Mouse (Mus musculus): Measurements from ENCODE around the gene Itgb2. TPM values are rescaled to one million over a fixed set of nuclear protein-coding genes. Genes with fewer than 3 reads are reported as not detected.

The Itgb2 gene
- polyA plus RNA-seq, 1 experiment from 2014 or later: 0.59 TPM

DNA sequence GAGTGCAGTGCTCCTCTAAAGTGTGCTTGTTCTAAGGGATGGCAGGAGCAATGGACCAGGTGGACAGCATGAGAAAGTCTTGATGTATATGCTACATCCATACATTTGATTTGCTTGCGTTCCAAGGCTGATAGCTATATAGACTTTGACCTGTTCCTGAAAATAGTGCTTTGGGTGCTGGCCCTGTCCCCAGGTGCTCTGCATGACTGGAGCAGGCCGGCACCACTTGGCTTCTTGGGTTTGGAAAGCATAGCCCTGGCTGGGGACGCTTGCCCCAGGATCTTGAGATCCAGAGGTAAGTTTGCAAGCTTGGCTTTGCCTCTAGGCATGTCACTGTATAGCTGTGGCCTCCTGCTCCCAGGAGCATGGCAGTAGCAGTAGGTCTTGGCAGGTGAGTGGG lies 56.6 kb downstream of the Itgb2 start:
- Histone ChIP-seq H3K9ac (ENCODE audit: low read depth, low read length) (no peak overlapping the region), H3K36me3 (ENCODE audit: control insufficient read depth, insufficient read depth, low read length) (no peaks in the 10 kb centered on the region; the same call in 1 of the 2 replicates), H3K4me2 (ENCODE audit: low read length) (no peak overlapping the region), H3K4me1 (ENCODE audit: control insufficient read depth, insufficient read depth, low read length) (peaks cover 13% of the 10 kb centered on the region), H3K27ac (ENCODE audit: low read length) (no peak overlapping the region), H3K4me3 (ENCODE audit: low read depth, low read length) (no peak overlapping the region), H3K9me3 (replicated peaks; ENCODE audit: control insufficient read depth, low read length, poor library complexity, severe bottlenecking) (no peaks in the 10 kb centered on the region), H3K27me3 (ENCODE audit: control insufficient read depth, insufficient read depth, low read depth, low read length) (no peaks in the 10 kb centered on the region)
- no peak for ATAC-seq
- WGBS: 100% methylated on average over 3 of the region's 3 CpGs

DNA sequence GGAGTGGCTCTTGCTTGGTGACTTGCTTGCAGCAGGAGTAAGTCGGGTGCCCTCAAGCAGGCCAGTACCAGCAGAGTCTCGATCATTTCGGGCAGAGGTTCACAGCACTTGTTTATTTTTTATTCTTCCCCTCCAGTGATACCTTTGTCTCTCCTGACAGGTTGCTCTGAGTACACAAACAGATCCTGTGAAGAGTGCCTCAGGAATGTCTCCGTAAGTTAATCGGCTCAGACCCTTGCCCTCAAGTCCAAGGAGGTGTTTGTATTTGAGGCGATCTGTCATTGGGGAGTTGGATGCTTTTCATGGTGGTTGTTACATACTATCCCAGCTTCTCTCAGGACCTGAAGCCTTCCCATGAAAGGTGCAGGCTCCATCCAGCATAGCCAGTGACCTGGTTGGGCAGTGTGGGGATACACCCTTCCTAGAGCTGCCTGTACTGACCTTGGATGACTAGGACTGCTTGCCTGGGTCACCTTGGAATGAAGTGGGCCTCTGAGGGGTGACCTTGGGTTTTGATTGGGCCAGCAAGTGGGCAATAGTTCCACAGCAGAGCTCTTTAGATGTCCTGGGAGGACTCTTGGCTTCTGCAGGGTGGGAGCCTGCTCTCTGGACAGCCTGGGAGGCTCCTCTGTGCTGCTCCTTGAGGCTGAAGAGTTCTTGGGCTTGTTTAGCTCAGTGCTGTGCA lies 57.2 kb downstream of the Itgb2 start:
- ATAC-seq: no peak
- H3K4me3 ChIP-seq (ENCODE audit: low read depth, low read length): no peak overlapping the region
- H3K27me3 ChIP-seq (ENCODE audit: control insufficient read depth, insufficient read depth, low read depth, low read length): no peaks in the 10 kb centered on the region
- H3K9me3 ChIP-seq (replicated peaks; ENCODE audit: control insufficient read depth, low read length, poor library complexity, severe bottlenecking): no peaks in the 10 kb centered on the region
- H3K4me2 ChIP-seq (ENCODE audit: low read length): no peak overlapping the region
- H3K9ac ChIP-seq (ENCODE audit: low read depth, low read length): no peak overlapping the region
- 96% methylated on average over 6 of the region's 6 CpGs for whole genome bisulfite sequencing
- no peak overlapping the region for H3K27ac ChIP-seq (ENCODE audit: low read length)
- no peaks in the 10 kb centered on the region; the same call in 1 of the 2 replicates for H3K36me3 ChIP-seq (ENCODE audit: control insufficient read depth, insufficient read depth, low read length)
- H3K4me1 ChIP-seq (ENCODE audit: control insufficient read depth, insufficient read depth, low read length): peaks cover 12% of the 10 kb centered on the region

DNA sequence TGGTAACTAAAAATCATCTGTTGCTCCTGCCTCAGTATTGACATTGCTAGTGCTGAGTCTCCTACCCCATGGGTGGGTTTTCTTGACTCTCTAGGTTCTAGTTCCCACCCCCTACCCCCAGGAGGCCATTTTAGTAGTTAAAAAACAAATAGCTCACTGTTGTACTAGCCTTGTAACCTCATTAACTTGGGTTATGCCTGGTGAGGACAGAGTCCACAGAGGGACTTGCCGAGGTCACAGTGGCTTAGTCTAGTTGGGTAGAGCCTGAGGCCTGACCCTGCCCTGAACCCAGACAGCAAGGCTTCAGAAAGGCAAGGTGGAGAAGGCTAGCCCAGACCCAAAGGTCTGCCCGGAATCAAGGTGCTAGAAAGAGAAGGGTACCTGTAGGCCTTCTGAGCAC lies 58.0 kb downstream of the Itgb2 start:
- no peak overlapping the region for H3K27ac ChIP-seq (ENCODE audit: low read length)
- peaks cover under 1% of the 10 kb centered on the region; the same call in 1 of the 2 replicates for H3K36me3 ChIP-seq (ENCODE audit: control insufficient read depth, insufficient read depth, low read length)
- H3K27me3 ChIP-seq (ENCODE audit: control insufficient read depth, insufficient read depth, low read depth, low read length): no peaks in the 10 kb centered on the region
- no peaks in the 10 kb centered on the region for H3K9me3 ChIP-seq (replicated peaks; ENCODE audit: control insufficient read depth, low read length, poor library complexity, severe bottlenecking)
- 87% methylated on average over 2 of the region's 2 CpGs for WGBS
- no peak overlapping the region for H3K9ac ChIP-seq (ENCODE audit: low read depth, low read length)
- H3K4me1 ChIP-seq (ENCODE audit: control insufficient read depth, insufficient read depth, low read length): peaks cover 4% of the 10 kb centered on the region
- H3K4me2 ChIP-seq (ENCODE audit: low read length): no peak overlapping the region
- ATAC-seq: no peak
- H3K4me3 ChIP-seq (ENCODE audit: low read depth, low read length): no peak overlapping the region

DNA sequence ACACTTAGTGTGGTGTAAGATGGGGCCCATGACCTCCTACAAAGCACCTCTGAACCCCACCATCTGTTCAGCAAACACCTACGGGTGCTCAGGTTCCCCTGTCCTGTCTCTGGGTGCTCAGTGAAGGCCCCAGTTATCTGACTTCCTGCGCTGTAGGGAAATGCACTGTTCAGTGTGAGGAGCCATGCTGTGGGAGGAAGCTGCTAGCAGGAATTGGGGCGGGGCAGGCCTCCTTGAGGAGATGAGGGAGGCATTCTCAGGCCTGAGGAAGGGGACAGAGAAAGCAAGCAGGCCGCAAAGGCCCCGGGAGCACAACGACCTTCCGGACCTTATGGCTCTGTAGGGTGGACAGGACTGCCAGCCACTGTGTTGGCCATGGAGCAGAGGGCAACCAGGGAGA lies 59.1 kb downstream of the Itgb2 start:
- whole genome bisulfite sequencing: 86% methylated on average over 7 of the region's 7 CpGs
- Histone ChIP-seq H3K9me3 (replicated peaks; ENCODE audit: control insufficient read depth, low read length, poor library complexity, severe bottlenecking) (no peaks in the 10 kb centered on the region), H3K9ac (ENCODE audit: low read depth, low read length) (no peak overlapping the region), H3K4me3 (ENCODE audit: low read depth, low read length) (no peak overlapping the region), H3K36me3 (ENCODE audit: control insufficient read depth, insufficient read depth, low read length) (peaks cover 10% of the 10 kb centered on the region), H3K4me1 (ENCODE audit: control insufficient read depth, insufficient read depth, low read length) (no peaks in the 10 kb centered on the region; the same call in 1 of the 2 replicates), H3K27ac (ENCODE audit: low read length) (0 out of 2 replicates have a peak overlapping the region, but pooled peaks have one; percentile 21), H3K4me2 (ENCODE audit: low read length) (no peak overlapping the region), H3K27me3 (ENCODE audit: control insufficient read depth, insufficient read depth, low read depth, low read length) (no peaks in the 10 kb centered on the region)
- no peak for ATAC-seq

DNA sequence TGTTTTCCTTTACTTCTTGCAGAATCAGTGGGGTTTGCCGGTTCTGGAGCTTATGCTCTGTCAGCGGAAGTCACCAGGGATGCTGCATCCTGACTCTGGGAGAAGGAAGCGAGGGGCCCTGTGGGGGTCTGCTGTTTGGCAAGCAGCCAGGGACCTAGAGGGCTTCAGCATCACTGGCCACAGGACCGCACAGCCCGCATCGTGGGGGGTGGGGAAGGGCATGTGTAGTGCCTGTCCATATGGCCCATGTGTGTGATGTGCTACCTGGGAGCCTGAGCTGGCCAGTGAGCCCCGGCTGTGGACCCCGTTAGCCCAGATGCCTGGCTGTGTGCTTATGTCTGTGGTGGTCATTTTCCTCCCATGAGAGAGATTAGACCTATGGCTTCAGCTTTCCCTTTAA lies 59.7 kb downstream of the Itgb2 start:
- Histone ChIP-seq H3K9ac (ENCODE audit: low read depth, low read length) (no peak overlapping the region), H3K4me3 (ENCODE audit: low read depth, low read length) (no peak overlapping the region), H3K27ac (ENCODE audit: low read length) (no peak overlapping the region), H3K4me1 (ENCODE audit: control insufficient read depth, insufficient read depth, low read length) (no peaks in the 10 kb centered on the region; the same call in 1 of the 2 replicates), H3K4me2 (ENCODE audit: low read length) (no peak overlapping the region), H3K36me3 (ENCODE audit: control insufficient read depth, insufficient read depth, low read length) (peaks cover 16% of the 10 kb centered on the region), H3K9me3 (replicated peaks; ENCODE audit: control insufficient read depth, low read length, poor library complexity, severe bottlenecking) (no peaks in the 10 kb centered on the region), H3K27me3 (ENCODE audit: control insufficient read depth, insufficient read depth, low read depth, low read length) (no peaks in the 10 kb centered on the region)
- WGBS: 78% methylated on average over 8 of the region's 8 CpGs
- ATAC-seq: no peak

DNA sequence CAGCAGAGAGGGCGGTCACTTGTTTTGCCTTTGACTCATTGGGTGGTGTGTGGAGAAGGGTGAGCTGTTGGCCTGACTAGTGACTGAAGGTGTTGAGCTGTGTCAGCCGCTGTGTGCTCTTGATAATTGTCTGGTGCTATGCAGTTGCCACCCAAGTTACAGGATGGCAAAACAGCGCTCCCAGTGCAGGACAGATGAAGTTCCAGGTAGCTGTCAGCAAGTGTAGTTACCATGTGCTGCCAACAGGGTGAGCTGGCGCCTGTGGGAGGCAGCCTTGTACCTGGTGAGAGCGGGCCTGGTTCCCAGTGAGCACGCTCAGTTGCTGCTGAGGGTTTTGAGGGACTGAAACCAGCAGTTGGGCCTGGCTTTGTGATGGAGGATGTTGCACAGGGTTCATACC lies 60.8 kb downstream of the Itgb2 start:
- 43% methylated on average over 6 of the region's 6 CpGs for WGBS
- H3K4me1 ChIP-seq (ENCODE audit: control insufficient read depth, insufficient read depth, low read length): no peaks in the 10 kb centered on the region; the same call in 1 of the 2 replicates
- H3K9me3 ChIP-seq (replicated peaks; ENCODE audit: control insufficient read depth, low read length, poor library complexity, severe bottlenecking): no peaks in the 10 kb centered on the region
- H3K4me3 ChIP-seq (ENCODE audit: low read depth, low read length): no peak overlapping the region
- no peaks in the 10 kb centered on the region for H3K27me3 ChIP-seq (ENCODE audit: control insufficient read depth, insufficient read depth, low read depth, low read length)
- H3K36me3 ChIP-seq (ENCODE audit: control insufficient read depth, insufficient read depth, low read length): peaks cover 22% of the 10 kb centered on the region
- H3K4me2 ChIP-seq (ENCODE audit: low read length): no peak overlapping the region
- no peak overlapping the region for H3K9ac ChIP-seq (ENCODE audit: low read depth, low read length)
- no peak overlapping the region for H3K27ac ChIP-seq (ENCODE audit: low read length)
- ATAC-seq: peak; percentile 39; the same call in 1 of the 2 replicates

DNA sequence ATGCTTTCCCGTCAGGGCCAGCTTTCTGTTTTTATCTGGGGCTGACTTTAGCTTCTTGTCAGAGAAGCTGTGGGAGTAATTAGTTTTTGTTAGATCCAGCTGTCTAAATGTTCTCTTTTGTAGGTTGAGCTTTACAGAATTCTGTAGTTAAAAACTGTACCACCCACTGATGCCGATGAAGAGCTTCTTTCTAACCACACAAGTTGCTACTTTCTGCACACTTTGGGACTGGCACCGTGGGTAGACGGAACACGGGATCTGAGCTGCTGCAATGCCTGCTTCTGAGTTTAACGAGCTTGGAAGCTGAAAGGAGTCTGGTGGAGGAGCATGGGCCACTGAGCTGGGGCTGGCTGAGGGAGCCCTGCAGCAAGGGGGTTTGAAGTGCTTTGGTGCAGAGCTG lies 61.5 kb downstream of the Itgb2 start:
- Histone ChIP-seq H3K9ac (ENCODE audit: low read depth, low read length) (no peak overlapping the region), H3K36me3 (ENCODE audit: control insufficient read depth, insufficient read depth, low read length) (peaks cover 22% of the 10 kb centered on the region), H3K4me3 (ENCODE audit: low read depth, low read length) (no peak overlapping the region), H3K9me3 (replicated peaks; ENCODE audit: control insufficient read depth, low read length, poor library complexity, severe bottlenecking) (no peaks in the 10 kb centered on the region), H3K27me3 (ENCODE audit: control insufficient read depth, insufficient read depth, low read depth, low read length) (no peaks in the 10 kb centered on the region), H3K27ac (ENCODE audit: low read length) (no peak overlapping the region), H3K4me1 (ENCODE audit: control insufficient read depth, insufficient read depth, low read length) (no peaks in the 10 kb centered on the region; the same call in 1 of the 2 replicates), H3K4me2 (ENCODE audit: low read length) (no peak overlapping the region)
- whole genome bisulfite sequencing: 77% methylated on average over 6 of the region's 6 CpGs
- no peak for ATAC-seq

DNA sequence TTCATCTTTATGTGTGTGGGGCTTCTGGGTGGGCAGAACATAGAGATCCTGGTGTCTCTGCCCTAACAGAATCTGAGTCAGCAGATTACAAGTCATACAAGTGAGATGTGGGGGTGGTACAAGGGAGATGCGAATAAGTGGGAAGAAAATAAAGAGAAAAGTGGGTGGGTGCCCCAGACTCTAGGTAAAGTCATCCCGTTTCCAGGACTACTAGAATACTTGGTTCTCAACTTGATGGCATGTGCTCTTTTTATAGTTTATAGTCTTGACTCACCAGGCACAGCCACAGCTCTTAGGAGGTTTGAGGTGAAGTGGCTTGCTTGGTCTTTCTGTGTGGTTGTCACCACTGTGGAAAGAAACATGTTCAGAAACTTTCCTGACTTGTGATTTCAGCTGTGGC lies 66.0 kb downstream of the Itgb2 start:
- H3K27ac ChIP-seq (ENCODE audit: low read length): no peak overlapping the region
- H3K4me3 ChIP-seq (ENCODE audit: low read depth, low read length): no peak overlapping the region
- no peak for ATAC-seq
- H3K36me3 ChIP-seq (ENCODE audit: control insufficient read depth, insufficient read depth, low read length): peaks cover 44% of the 10 kb centered on the region
- H3K9ac ChIP-seq (ENCODE audit: low read depth, low read length): no peak overlapping the region
- H3K9me3 ChIP-seq (replicated peaks; ENCODE audit: control insufficient read depth, low read length, poor library complexity, severe bottlenecking): no peaks in the 10 kb centered on the region
- no peaks in the 10 kb centered on the region for H3K27me3 ChIP-seq (ENCODE audit: control insufficient read depth, insufficient read depth, low read depth, low read length)
- 97% methylated on average over 2 of the region's 2 CpGs for WGBS
- no peaks in the 10 kb centered on the region for H3K4me1 ChIP-seq (ENCODE audit: control insufficient read depth, insufficient read depth, low read length)
- no peak overlapping the region for H3K4me2 ChIP-seq (ENCODE audit: low read length)

DNA sequence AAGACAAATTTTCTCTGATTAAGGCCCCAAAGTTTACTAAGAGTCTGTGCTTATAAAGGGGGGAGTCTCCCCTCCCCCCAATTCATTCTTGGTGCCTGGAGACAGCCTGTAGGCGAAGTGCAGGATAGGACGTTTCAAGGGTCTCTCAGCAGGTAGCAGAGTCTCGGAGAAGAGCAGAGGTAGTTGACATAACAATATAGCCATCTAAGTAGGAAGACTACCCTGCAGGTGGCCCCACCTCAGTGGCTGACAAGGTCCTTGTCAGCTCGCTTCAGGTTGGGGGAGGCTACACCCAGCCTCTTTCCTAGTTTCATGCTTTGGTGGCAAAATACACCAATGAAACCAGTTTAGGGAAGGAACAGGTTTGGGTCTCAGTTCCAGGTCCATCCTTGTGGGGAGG lies 73.0 kb downstream of the Itgb2 start:
- Histone ChIP-seq H3K4me2 (ENCODE audit: low read length) (no peak overlapping the region), H3K9ac (ENCODE audit: low read depth, low read length) (no peak overlapping the region), H3K4me3 (ENCODE audit: low read depth, low read length) (no peak overlapping the region), H3K27me3 (ENCODE audit: control insufficient read depth, insufficient read depth, low read depth, low read length) (no peaks in the 10 kb centered on the region), H3K27ac (ENCODE audit: low read length) (no peak overlapping the region), H3K36me3 (ENCODE audit: control insufficient read depth, insufficient read depth, low read length) (peaks cover 11% of the 10 kb centered on the region), H3K9me3 (replicated peaks; ENCODE audit: control insufficient read depth, low read length, poor library complexity, severe bottlenecking) (no peaks in the 10 kb centered on the region), H3K4me1 (ENCODE audit: control insufficient read depth, insufficient read depth, low read length) (peaks cover 11% of the 10 kb centered on the region)
- WGBS: 59% methylated on average over 4 of the region's 4 CpGs
- ATAC-seq: no peak

Measured in midbrain, embryonic 16.5 days (tissue).